Mouse (Mus musculus): ENCODE results near the gene Ninj1. TPM values are rescaled to one million over a fixed set of nuclear protein-coding genes. Genes with fewer than 3 reads are reported as not detected.

The Ninj1 gene
- polyA plus RNA-seq (2012; rRNA removed) = 735 and 1,000 TPM in 2 replicates

GRCm38 (mm10) chr13:49187288-49188218, at the start of gene Ninj1:
Ninj1 (plus strand) TSS chr13:49187485.
- peak; percentile 91 for DNase-seq
- peak within 1 kb of the TSS; percentile 78 for H3K4me3 ChIP-seq (ENCODE audit: insufficient read depth, low read depth, low read length)
- peak within 1 kb of the TSS; percentile 92 for H3K27ac ChIP-seq (ENCODE audit: insufficient read depth, low read depth, low read length)
- WGBS = 1% methylated on average over 86 of the region's 87 CpGs
- no peaks in the 10 kb centered on the region for H3K36me3 ChIP-seq (ENCODE audit: control insufficient read depth, insufficient read depth, low read length)
- TF ChIP-seq POLR2A (IDR thresholded peaks at IDR 0.05; ENCODE audit: low read depth, low read length) (peak; percentile 81), CTCF (conservative IDR thresholded peaks at IDR 0.05; ENCODE audit: insufficient read depth, insufficient read length, low read depth, low read length) (no peak)
- H3K4me1 ChIP-seq (ENCODE audit: control insufficient read depth, insufficient read depth, low read length) = peaks cover 41% of the 10 kb centered on the region
- no peaks in the 10 kb centered on the region for H3K27me3 ChIP-seq (replicated peaks; ENCODE audit: control insufficient read depth, insufficient read depth, low read length)

- peak; percentile 71 for DNase-seq
- Histone ChIP-seq H3K27ac (ENCODE audit: insufficient read depth, low read depth, low read length) (no peak overlapping the region), H3K36me3 (ENCODE audit: control insufficient read depth, insufficient read depth, low read length) (no peaks in the 10 kb centered on the region), H3K27me3 (replicated peaks; ENCODE audit: control insufficient read depth, insufficient read depth, low read length) (no peaks in the 10 kb centered on the region), H3K4me1 (ENCODE audit: control insufficient read depth, insufficient read depth, low read length) (no peaks in the 10 kb centered on the region), H3K4me3 (ENCODE audit: insufficient read depth, low read depth, low read length) (no peak overlapping the region)
- WGBS = 50% methylated on average over 4 of the region's 4 CpGs
- no peak for TF ChIP-seq CTCF (conservative IDR thresholded peaks at IDR 0.05; ENCODE audit: insufficient read depth, insufficient read length, low read depth, low read length)
- no peak for TF ChIP-seq POLR2A (IDR thresholded peaks at IDR 0.05; ENCODE audit: low read depth, low read length)
Measured at GRCm38 (mm10) chr13:49140567-49140966, 46.7 kb upstream of the Ninj1 start.

- H3K4me3 ChIP-seq (ENCODE audit: insufficient read depth, low read depth, low read length) = no peak overlapping the region
- no peaks in the 10 kb centered on the region for H3K36me3 ChIP-seq (ENCODE audit: control insufficient read depth, insufficient read depth, low read length)
- whole genome bisulfite sequencing = 88% methylated on average over 5 of the region's 5 CpGs
- no peak overlapping the region for H3K27ac ChIP-seq (ENCODE audit: insufficient read depth, low read depth, low read length)
- peaks cover 3% of the 10 kb centered on the region; the same call in 1 of the 2 replicates for H3K27me3 ChIP-seq (replicated peaks; ENCODE audit: control insufficient read depth, insufficient read depth, low read length)
- TF ChIP-seq CTCF (conservative IDR thresholded peaks at IDR 0.05; ENCODE audit: insufficient read depth, insufficient read length, low read depth, low read length) (no peak), POLR2A (IDR thresholded peaks at IDR 0.05; ENCODE audit: low read depth, low read length) (no peak)
- no peaks in the 10 kb centered on the region for H3K4me1 ChIP-seq (ENCODE audit: control insufficient read depth, insufficient read depth, low read length)
- DNase-seq = no peak
Measured at GRCm38 (mm10) chr13:49142396-49142795, 44.9 kb upstream of the Ninj1 start.

- Histone ChIP-seq H3K4me1 (ENCODE audit: control insufficient read depth, insufficient read depth, low read length) (no peaks in the 10 kb centered on the region), H3K27me3 (replicated peaks; ENCODE audit: control insufficient read depth, insufficient read depth, low read length) (peaks cover 3% of the 10 kb centered on the region; the same call in 1 of the 2 replicates), H3K36me3 (ENCODE audit: control insufficient read depth, insufficient read depth, low read length) (no peaks in the 10 kb centered on the region), H3K27ac (ENCODE audit: insufficient read depth, low read depth, low read length) (no peak overlapping the region), H3K4me3 (ENCODE audit: insufficient read depth, low read depth, low read length) (no peak overlapping the region)
- TF ChIP-seq POLR2A (IDR thresholded peaks at IDR 0.05; ENCODE audit: low read depth, low read length) (no peak), CTCF (conservative IDR thresholded peaks at IDR 0.05; ENCODE audit: insufficient read depth, insufficient read length, low read depth, low read length) (no peak)
- DNase-seq = no peak
- 95% methylated on average over 7 of the region's 7 CpGs for WGBS
Measured at GRCm38 (mm10) chr13:49143323-49143722, 44.0 kb upstream of the Ninj1 start.

GRCm38 (mm10) chr13:49144451-49144850, 42.8 kb upstream of the Ninj1 start:
- TF ChIP-seq POLR2A (IDR thresholded peaks at IDR 0.05; ENCODE audit: low read depth, low read length) (no peak), CTCF (conservative IDR thresholded peaks at IDR 0.05; ENCODE audit: insufficient read depth, insufficient read length, low read depth, low read length) (no peak)
- H3K27me3 ChIP-seq (replicated peaks; ENCODE audit: control insufficient read depth, insufficient read depth, low read length) = peaks cover 3% of the 10 kb centered on the region; the same call in 1 of the 2 replicates
- no peaks in the 10 kb centered on the region for H3K36me3 ChIP-seq (ENCODE audit: control insufficient read depth, insufficient read depth, low read length)
- no peak overlapping the region for H3K4me3 ChIP-seq (ENCODE audit: insufficient read depth, low read depth, low read length)
- 64% methylated on average over 6 of the region's 6 CpGs for WGBS
- no peak for DNase-seq
- H3K27ac ChIP-seq (ENCODE audit: insufficient read depth, low read depth, low read length) = no peak overlapping the region
- H3K4me1 ChIP-seq (ENCODE audit: control insufficient read depth, insufficient read depth, low read length) = no peaks in the 10 kb centered on the region

GRCm38 (mm10) chr13:49145396-49145795, 41.9 kb upstream of the Ninj1 start:
- no peak for DNase-seq
- Histone ChIP-seq H3K27me3 (replicated peaks; ENCODE audit: control insufficient read depth, insufficient read depth, low read length) (peaks cover 3% of the 10 kb centered on the region; the same call in 1 of the 2 replicates), H3K4me1 (ENCODE audit: control insufficient read depth, insufficient read depth, low read length) (no peaks in the 10 kb centered on the region), H3K36me3 (ENCODE audit: control insufficient read depth, insufficient read depth, low read length) (no peaks in the 10 kb centered on the region), H3K27ac (ENCODE audit: insufficient read depth, low read depth, low read length) (no peak overlapping the region), H3K4me3 (ENCODE audit: insufficient read depth, low read depth, low read length) (no peak overlapping the region)
- WGBS = 75% methylated on average over 7 of the region's 7 CpGs
- no peak for TF ChIP-seq CTCF (conservative IDR thresholded peaks at IDR 0.05; ENCODE audit: insufficient read depth, insufficient read length, low read depth, low read length)
- no peak for TF ChIP-seq POLR2A (IDR thresholded peaks at IDR 0.05; ENCODE audit: low read depth, low read length)

- no peak for DNase-seq
- 55% methylated on average over 17 of the region's 17 CpGs for WGBS
- Histone ChIP-seq H3K4me3 (ENCODE audit: insufficient read depth, low read depth, low read length) (no peak overlapping the region; the same call in 1 of the 2 replicates), H3K36me3 (ENCODE audit: control insufficient read depth, insufficient read depth, low read length) (no peaks in the 10 kb centered on the region), H3K27ac (ENCODE audit: insufficient read depth, low read depth, low read length) (no peak overlapping the region), H3K27me3 (replicated peaks; ENCODE audit: control insufficient read depth, insufficient read depth, low read length) (peaks cover 3% of the 10 kb centered on the region; the same call in 1 of the 2 replicates), H3K4me1 (ENCODE audit: control insufficient read depth, insufficient read depth, low read length) (no peaks in the 10 kb centered on the region)
- TF ChIP-seq CTCF (conservative IDR thresholded peaks at IDR 0.05; ENCODE audit: insufficient read depth, insufficient read length, low read depth, low read length) = no peak
- TF ChIP-seq POLR2A (IDR thresholded peaks at IDR 0.05; ENCODE audit: low read depth, low read length) = no peak
Measured at GRCm38 (mm10) chr13:49146040-49146697, 41.1 kb upstream of the Ninj1 start.
